Mouse (Mus musculus): ENCODE measurements around the gene Dcbld2. TPM values are rescaled to one million over a fixed set of nuclear protein-coding genes. Genes with fewer than 3 reads are reported as not detected.
A peak's percentile ranks its signal among the peaks of the same experiment; 100 is the strongest.

Dcbld2 gene
- polyA plus RNA-seq, 2 experiments from 2014 or later: 0.24 to 0.32 TPM

GRCm38 (mm10) chr16:58497886-58498713 is 89.9 kb downstream of the Dcbld2 start:
- ATAC-seq: peak; percentile 93

DNA sequence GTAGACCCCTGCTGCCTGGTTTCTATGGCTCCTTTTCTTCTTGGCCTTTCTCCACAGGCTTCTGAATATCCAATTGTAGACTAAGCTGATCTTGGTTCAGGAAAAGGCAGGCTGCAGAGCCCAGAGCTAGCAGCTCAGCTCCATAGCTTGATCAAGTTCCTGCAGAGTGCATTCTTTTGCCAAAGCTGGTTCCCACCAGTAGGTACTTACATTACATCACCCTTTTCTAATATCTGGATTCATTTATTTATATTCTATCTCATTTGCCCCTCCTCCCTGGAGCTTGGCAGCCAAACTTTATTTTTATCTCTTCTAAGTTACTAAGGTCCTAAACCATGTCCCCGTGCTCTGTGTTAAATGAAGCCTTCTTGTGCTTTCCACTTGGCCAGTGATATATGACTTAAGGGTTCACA is 90.9 kb downstream of the Dcbld2 start:
- ATAC-seq: no peak

GRCm38 (mm10) chr16:58499650-58500049 is 91.4 kb downstream of the Dcbld2 start:
- ATAC-seq: no peak

DNA sequence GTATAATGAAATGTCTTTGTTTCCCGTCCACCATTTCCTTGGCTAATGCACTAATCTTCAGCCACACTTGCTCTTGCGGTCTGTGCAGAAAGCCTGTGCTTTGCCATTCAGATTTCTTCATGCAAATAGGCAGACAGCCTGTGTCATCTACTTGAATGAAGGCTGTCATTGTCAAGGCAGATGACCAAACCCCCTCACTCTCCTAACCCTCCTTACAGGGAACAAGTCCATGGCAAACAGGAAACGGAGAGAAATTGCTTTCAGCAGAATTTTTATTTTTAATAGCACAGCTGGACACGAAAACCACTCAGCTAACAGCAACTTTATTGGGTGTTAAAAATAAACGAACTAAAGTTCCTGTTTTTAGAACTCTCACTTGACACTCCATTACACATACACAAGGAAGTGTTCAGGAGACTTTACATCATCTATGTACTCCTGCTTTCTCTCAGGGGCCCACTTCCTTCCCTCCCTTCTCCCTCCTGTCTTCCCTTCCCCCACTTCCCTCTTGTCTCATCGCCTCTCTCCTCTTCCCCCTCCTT is 93.6 kb downstream of the Dcbld2 start:
- ATAC-seq: peak; percentile 13

DNA sequence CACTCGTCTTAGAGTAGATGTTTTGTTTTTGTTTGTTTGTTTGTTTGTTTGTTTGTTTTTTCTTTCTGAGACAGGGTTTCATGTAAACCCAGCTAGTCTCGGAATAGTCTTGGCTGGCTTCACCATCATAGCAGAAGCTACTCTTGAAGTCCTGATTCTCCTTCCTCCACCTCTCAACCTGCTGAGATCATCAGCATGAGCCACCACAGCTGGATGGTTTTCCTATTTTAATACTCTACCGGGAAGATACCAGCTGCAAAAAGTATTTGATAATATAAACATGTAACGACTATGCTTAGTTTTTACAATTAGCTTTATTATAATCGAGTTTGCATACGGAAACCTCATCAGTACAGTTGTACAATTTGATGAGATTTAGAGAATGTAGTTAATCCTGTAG is 94.3 kb downstream of the Dcbld2 start:
- ATAC-seq: no peak

DNA sequence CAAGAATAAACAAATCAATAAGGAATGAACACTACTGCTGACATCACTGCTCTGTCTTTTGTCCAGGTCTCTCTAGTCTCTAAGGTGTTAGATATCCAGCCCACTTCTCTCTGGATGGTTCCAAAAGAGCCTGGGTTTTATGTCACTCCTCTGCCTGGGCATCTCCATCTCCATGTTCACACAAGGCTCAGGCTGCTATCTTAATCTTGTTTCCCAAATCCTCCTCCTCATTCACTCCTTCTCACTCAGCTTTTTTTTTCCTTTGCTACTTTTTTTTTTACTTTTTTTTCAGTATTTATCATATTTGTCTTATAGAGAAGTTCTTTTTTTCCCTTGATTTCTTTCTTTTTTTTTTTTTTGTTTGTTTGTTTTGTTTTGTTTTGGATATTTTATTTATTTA is 96.7 kb downstream of the Dcbld2 start:
- no peak for ATAC-seq

- ATAC-seq: no peak
Observed at GRCm38 (mm10) chr16:58512181-58512761, 104.0 kb downstream of the Dcbld2 start.

GRCm38 (mm10) chr16:58512887-58513286 is 104.6 kb downstream of the Dcbld2 start:
- no peak for ATAC-seq

GRCm38 (mm10) chr16:58513755-58514154 is 105.5 kb downstream of the Dcbld2 start:
- no peak for ATAC-seq

DNA sequence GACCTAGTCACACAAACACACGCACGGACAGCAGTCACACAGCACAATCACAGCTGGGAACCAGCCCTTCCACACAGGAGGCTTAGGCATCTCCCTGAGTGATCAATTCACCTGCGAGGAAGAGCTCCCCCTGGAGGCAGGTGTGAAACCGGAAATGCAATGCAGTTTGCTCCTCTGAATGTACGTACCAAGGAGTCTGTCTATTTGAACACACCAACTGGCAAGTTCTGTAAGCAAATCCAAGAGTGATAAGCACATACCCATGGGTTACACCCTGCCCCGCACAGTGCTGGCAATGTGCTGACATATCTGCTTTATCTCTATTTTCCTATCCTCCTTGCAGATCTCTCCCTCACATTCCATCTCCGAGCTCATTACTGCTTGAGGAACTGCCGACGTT is 106.3 kb downstream of the Dcbld2 start:
- peak; percentile 80 for ATAC-seq

DNA sequence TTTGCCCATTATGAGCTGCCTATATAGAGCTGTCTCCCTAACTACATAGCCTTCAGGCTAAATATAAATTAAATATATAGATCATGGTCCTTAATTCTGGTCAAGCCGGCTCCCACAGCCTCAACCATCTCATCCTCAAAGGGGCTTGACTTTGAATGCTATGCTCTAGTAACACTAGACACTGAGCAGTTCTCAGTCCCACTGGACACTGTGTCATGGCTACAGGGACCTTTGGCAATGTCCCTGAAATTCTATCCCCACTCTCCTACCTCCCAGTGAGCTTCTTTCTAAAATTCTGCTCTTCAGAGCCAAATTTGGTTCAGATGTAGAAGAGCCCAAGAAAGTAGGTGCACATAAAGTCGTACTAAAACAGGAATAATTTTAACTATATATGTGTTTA is 107.9 kb downstream of the Dcbld2 start:
- no peak for ATAC-seq

DNA sequence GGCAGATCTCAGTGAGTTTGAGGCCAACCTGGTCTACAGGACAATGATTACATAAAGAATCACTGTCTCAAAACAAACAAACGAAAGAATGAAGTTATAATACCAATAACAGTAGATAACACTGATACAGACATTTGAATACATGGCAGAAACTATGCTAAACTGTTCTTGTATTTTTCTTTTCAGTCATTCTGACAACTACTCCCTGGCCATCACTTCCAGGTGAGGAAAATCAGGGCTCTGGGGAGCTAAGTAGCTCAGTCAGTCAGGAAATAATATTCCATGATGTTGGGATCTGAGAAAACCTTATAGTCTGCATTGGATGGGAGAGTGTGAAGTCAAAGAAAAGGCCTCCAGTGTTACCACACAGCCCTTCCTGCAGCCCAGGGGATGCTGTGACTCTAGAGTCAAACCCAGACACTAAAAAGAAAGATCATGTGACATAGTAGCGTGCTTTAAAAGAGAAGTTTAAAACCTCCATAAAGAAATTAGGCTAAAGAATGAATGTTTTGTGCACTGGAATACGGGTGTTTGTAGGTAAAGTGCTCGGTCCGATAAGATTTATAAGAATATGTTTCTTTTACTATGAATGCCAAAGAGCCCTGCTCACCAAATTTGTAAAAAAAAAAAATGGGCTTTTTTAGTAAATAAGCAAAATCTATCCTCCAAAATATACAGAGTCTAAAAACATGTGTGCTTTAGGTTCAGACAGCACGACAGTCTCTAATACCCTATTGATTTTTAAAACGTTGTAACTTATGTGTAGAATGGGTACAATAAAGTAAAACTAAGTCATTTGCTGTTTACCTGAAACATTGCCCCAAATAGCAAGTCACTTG is 108.9 kb downstream of the Dcbld2 start:
- ATAC-seq: no peak

Other genes starting within 250 kb of the Dcbld2 start
- 1 to 10 TPM; 4.6 to 7.4 TPM for gene St3gal6, start 115.8 kb downstream of the Dcbld2 start, polyA plus RNA-seq (2017; shearing (Covaris generic))
- gene Gm813, start 208.5 kb downstream of the Dcbld2 start, polyA plus RNA-seq (2017; shearing (Covaris generic)): not detected
- not detected for gene E330017A01Rik, start 230.3 kb downstream of the Dcbld2 start, polyA plus RNA-seq (2017; shearing (Covaris generic))